Mouse (Mus musculus): Measurements from ENCODE around the gene 6430550D23Rik.

DNA sequence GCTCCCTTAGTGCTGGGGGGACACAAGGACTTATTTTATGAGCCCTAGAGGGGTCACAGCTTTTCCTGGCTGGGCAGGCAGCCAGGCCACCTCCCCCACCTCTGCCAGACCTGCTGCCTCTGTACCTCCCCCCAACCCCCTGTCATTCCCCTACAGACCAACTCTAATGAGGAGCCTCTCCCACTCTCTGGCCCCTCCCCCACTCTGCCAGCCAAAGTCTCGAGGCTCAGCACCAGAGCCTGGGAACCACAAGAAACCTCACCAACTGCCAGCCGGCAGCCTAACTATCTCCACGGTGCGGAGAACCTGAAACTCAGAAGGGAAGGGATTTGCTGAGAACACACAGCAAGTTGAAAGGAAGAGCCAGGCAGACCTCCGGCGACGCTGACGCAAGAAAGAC is 64.3 kb downstream of the 6430550D23Rik start:
- TF ChIP-seq CTCF (IDR thresholded peaks at IDR 0.05; ENCODE audit: low read depth) (no peak), EP300 (IDR thresholded peaks at IDR 0.05; ENCODE audit: low read depth) (no peak)
